Mouse (Mus musculus): ENCODE data around the gene Rpl10a.

- TF ChIP-seq GATA1 (IDR thresholded peaks at IDR 0.05; ENCODE audit: borderline replicate concordance, low read length): no peak
- TF ChIP-seq FLI1 (IDR thresholded peaks at IDR 0.05; ENCODE audit: low read length): no peak
These were observed 11.8 kb upstream of the Rpl10a start for GRCm38 (mm10) chr17:28316476-28316875.

All from megakaryocyte, embryonic 14.5 days (primary cell).